Mouse (Mus musculus) lung, postnatal 25 days (tissue): ENCODE measurements at regions not wholly inside any gene's neighbourhood (a gene's known extent, or its start where the extent isn't known, plus 50 kb on each side); places are given as distances from the start of the nearest gene placed in this dataset.

Experiments
- DNase-seq: peaks from one replicate; pipeline ENCODE4 v3.0.0; 2022; ENCODE audit warnings: low spot score

DNA sequence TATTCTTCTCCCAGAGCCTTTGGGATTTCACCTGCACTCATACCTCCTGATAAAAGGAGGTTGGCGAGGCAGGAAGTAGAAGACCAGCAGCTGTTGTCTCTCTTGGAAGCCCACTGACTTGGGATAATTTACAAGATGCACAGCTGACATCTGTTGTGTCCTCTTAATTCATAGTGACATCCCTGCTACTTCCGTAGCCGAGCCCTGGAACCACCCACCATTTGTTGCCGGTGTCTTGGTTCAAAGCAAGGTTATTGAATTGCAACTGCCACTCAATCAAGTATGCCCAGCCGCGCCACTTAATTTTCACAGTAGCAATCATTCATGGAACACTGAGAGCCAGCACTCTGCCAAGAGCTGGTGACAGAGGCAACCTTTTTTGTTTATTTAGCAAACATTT lies 151.8 kb upstream of the Masp1 start:
- no peak for DNase-seq

DNA sequence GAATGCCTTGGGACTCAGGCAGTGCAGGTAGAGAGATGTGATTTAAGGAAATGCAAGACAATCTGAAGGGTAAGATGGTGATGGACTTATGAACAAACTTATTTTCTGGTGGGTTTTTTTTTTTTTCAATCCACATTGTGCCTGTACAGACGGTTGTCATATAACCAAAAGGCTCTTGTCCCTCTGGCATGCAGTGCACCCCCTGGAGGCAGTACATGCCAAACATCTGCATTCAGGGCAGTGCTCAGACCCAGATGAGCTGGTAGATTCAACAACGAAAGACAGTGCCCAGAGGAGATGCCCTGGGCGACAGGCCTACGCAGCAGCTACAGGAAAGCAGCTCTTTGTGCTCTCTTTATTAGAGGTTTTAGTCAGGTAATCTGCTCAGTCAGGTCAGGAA lies 149.5 kb upstream of the Masp1 start:
- DNase-seq, result no peak

DNA sequence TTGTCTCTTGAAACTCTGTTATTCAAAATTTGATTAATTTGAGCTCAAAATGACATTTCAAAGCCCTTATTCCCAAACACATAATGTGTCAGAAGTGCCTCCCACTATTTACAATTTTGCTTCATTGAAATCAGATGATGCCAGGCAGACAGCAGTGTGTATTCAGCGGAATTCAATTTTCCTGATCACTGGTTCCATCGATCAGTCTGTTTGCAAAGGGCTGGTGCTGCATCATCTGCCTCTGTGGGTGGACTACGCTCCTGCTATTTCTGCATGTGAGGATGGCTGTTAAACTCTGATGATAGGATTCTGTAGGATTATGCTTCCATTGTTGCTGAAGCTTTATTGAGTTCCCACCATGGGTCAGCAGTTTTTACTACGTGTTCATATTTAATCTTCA lies 149.0 kb upstream of the Masp1 start:
- no peak for DNase-seq
